Mouse (Mus musculus) limb, embryonic 12.5 days (tissue): ENCODE measurements around the gene Rsph10b. TPM values are rescaled to one million over a fixed set of nuclear protein-coding genes. Genes with fewer than 3 reads are reported as not detected.

Experiments used
- ATAC-seq: fragments of 200-750 bp; cut with Nextera tagmentation; 2 replicates; pipeline ENCODE4 v1.8.0; 2017; ENCODE audit warnings: low read depth, moderate TSS enrichment; ENCODE audit not compliant: insufficient number of reproducible peaks, insufficient read depth, low FRiP score, low TSS enrichment
- H3K27ac ChIP-seq: fragments of 300-500 bp; sonication (generic); 2 replicates; pipeline ENCODE4 v1.5.1; 2016; ENCODE audit warnings: mild to moderate bottlenecking, moderate library complexity
- H3K27me3 ChIP-seq: fragments of 300-500 bp; sonication (generic); 2 replicates; pipeline ENCODE4 v1.6.1; 2016; ENCODE audit warnings: mild to moderate bottlenecking, moderate library complexity
- H3K36me3 ChIP-seq: fragments of 300-500 bp; sonication (generic); 2 replicates; pipeline ENCODE4 v1.6.1; 2016; ENCODE audit warnings: mild to moderate bottlenecking, moderate library complexity
- H3K4me1 ChIP-seq: fragments of 300-500 bp; sonication (generic); replicated peaks from 2 replicates; pipeline ENCODE4 v1.6.1; 2016
- H3K4me2 ChIP-seq: fragments of 300-500 bp; sonication (generic); 2 replicates; pipeline ENCODE4 v1.6.1; 2016; ENCODE audit warnings: mild to moderate bottlenecking, moderate library complexity
- H3K4me3 ChIP-seq: fragments of 300-500 bp; sonication (generic); replicated peaks from 2 replicates; pipeline ENCODE4 v1.5.1; 2016; ENCODE audit warnings: mild to moderate bottlenecking
- H3K9ac ChIP-seq: fragments of 300-500 bp; sonication (generic); replicated peaks from 2 replicates; pipeline ENCODE4 v1.6.1; 2016; ENCODE audit warnings: mild to moderate bottlenecking, moderate library complexity
- H3K9me3 ChIP-seq: fragments of 300-500 bp; sonication (generic); 2 replicates; pipeline ENCODE4 v1.6.1; 2016; ENCODE audit warnings: mild to moderate bottlenecking, moderate library complexity
- WGBS: fragments of 180-500 bp; shearing (Covaris S2); methylation state at CpG from one replicate; pipeline ENCODE4 v1.1.7; 2016; 5-methylcytosine and 5-hydroxymethylcytosine counted together
- polyA plus RNA-seq: library from polyadenylated mRNA; unstranded; fragments of >200 nt; fragmentation: Nextera tagmentation; extraction: Ambion mirVana; gene quantifications from 2 replicates; pipeline ENCODE4 v1.2.1, GENCODE M21; 2016

Rsph10b gene
- 0.87 and 1.3 TPM in 2 replicates for polyA plus RNA-seq

DNA sequence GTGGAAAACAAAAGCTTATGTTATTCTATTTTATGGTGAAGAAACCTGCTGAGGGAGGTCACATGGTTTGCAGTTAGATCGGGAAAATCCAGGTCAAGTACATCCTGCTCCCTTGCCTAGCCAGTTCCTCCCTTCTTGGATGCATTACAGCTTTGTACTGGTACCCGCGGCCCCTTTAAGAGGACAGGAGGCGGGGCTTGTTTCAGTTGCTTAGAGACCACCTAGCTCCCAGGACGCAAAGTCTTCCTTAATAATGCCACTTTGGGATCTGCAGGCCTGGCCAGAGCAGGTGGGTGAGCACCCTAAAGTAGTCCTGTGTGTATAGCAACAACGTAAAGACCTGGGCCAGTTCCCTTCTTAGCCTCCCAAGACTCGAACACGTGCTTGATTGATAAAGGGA, at the start of gene Rsph10b:
Gene Rsph10b (plus strand): TSS at position 205 of the 400 bp plus-strand sequence.
- H3K4me1 ChIP-seq, result no peaks in the 10 kb centered on the region
- no peaks in the 10 kb centered on the region for H3K27me3 ChIP-seq
- H3K36me3 ChIP-seq, result peaks cover 45% of the 10 kb centered on the region
- H3K4me2 ChIP-seq, result no peak within 1 kb of the TSS
- no peak for ATAC-seq
- no peak within 1 kb of the TSS for H3K4me3 ChIP-seq
- H3K27ac ChIP-seq, result no peak within 1 kb of the TSS
- no peak within 1 kb of the TSS for H3K9ac ChIP-seq
- 18% methylated on average over 8 of the region's 8 CpGs for WGBS
- no peaks in the 10 kb centered on the region for H3K9me3 ChIP-seq

DNA sequence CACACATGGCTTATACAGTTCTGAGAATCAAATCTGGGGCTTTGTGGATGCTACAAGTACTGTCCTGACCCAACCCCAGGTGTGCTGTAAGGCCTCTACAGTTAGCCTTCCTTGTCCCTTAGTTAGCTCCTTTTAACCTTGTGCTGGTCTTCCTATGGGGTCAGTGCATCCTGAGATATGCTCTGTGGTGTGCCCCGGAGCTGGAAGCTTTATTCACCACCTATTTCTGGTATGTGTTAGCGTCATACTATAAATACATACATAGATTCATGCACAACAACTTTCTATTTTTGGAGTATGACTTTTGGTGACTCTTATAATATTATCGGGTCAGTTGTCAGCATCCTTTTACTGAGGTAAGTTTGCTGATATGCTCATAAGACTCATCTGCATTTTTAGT, 47.6 kb upstream of the Rsph10b start:
- H3K4me3 ChIP-seq, result no peak overlapping the region
- peaks cover 99% of the 10 kb centered on the region for H3K36me3 ChIP-seq
- no peak overlapping the region for H3K4me2 ChIP-seq
- 95% methylated on average over 3 of the region's 3 CpGs for WGBS
- ATAC-seq, result no peak
- H3K27ac ChIP-seq, result no peak overlapping the region
- H3K9ac ChIP-seq, result no peak overlapping the region
- no peaks in the 10 kb centered on the region for H3K4me1 ChIP-seq
- H3K27me3 ChIP-seq, result no peaks in the 10 kb centered on the region
- H3K9me3 ChIP-seq, result 0 out of 2 replicates have a peak, but pooled peaks cover 4% of the 10 kb centered on the region

DNA sequence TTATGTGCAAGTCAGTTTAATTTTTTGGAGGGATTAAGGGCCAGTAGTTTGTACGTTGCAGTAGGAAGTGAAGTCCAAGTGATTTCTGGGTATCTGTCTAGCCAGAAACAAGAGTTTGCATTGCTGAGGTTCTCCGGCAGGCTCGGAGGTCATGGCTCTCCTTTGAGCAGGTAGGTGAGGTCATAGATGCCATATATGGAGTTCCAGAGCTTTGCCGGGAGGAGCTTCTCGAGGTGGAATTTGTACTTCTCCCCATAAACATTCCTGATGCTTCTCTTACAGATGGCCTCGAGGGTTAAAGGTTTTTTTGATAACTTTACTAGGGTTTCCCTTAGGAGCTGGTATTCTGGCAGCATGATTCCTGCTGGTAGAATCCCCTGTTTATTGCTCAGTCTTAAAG, 42.1 kb upstream of the Rsph10b start:
- no peak overlapping the region for H3K9ac ChIP-seq
- peaks cover 85% of the 10 kb centered on the region for H3K36me3 ChIP-seq
- H3K4me2 ChIP-seq, result no peak overlapping the region
- 0 out of 2 replicates have a peak, but pooled peaks cover 3% of the 10 kb centered on the region for H3K9me3 ChIP-seq
- no peak for ATAC-seq
- 73% methylated on average over 6 of the region's 6 CpGs for WGBS
- no peak overlapping the region for H3K4me3 ChIP-seq
- H3K4me1 ChIP-seq, result no peaks in the 10 kb centered on the region
- no peak overlapping the region for H3K27ac ChIP-seq
- H3K27me3 ChIP-seq, result no peaks in the 10 kb centered on the region

DNA sequence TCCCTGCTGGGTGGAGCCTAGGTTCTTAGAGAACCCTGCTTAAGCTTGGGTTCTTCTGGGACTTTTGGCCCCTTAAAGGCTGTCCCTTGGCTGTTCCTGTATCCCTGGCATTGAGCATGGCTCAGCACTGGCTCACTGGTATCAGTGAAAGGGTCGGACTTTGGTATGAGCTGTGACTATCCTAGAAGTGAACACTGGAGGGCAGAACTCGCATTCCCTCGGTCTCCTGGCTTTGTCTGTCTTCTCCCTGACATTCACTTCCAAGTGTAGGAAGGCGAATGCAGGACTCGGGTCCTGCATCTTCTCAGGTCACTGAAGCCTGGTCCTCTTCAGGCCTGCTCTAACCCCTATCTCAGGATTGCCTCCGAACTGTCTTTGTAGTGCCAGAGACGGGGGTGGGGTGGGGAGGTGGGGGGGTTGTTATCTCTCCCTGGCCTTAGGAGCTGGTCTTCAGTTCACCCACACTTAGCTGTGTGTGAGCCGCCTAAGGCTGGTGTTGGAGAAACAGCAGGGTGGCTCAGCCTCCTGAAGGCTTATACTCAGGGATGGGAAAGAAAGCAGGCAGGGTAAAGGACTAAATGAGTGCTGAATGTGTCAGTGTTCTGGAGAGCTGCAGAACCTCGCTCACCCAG, 40.5 kb upstream of the Rsph10b start:
- no peaks in the 10 kb centered on the region for H3K9me3 ChIP-seq
- no peak overlapping the region for H3K9ac ChIP-seq
- no peaks in the 10 kb centered on the region for H3K4me1 ChIP-seq
- H3K27ac ChIP-seq, result no peak overlapping the region
- no peak overlapping the region for H3K4me3 ChIP-seq
- H3K27me3 ChIP-seq, result no peaks in the 10 kb centered on the region
- H3K36me3 ChIP-seq, result peaks cover 82% of the 10 kb centered on the region
- WGBS, result 76% methylated on average over 9 of the region's 9 CpGs
- no peak overlapping the region for H3K4me2 ChIP-seq
- no peak for ATAC-seq

DNA sequence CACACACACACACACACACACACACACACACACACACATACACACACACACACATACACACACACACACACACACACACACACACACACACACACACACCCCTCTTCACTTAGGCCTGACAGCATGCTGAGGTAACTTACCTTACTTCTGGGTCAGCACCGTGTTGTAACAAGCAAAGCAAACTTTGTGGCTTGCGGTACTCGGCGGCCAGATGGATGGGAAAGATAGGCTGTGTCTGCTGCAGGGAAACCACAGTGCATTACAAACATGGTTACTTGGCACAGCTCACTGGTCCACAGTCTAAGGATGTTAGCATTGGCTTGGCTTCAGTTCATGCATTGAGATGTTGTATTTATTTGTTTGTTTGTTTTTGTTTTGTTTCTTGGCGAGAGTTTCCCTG, 39.4 kb upstream of the Rsph10b start:
- H3K36me3 ChIP-seq, result peaks cover 82% of the 10 kb centered on the region
- ATAC-seq, result no peak
- no peak overlapping the region for H3K4me2 ChIP-seq
- H3K4me3 ChIP-seq, result no peak overlapping the region
- no peak overlapping the region for H3K9ac ChIP-seq
- no peaks in the 10 kb centered on the region for H3K4me1 ChIP-seq
- 78% methylated on average over 5 of the region's 5 CpGs for WGBS
- H3K9me3 ChIP-seq, result no peaks in the 10 kb centered on the region
- H3K27ac ChIP-seq, result no peak overlapping the region
- H3K27me3 ChIP-seq, result no peaks in the 10 kb centered on the region

DNA sequence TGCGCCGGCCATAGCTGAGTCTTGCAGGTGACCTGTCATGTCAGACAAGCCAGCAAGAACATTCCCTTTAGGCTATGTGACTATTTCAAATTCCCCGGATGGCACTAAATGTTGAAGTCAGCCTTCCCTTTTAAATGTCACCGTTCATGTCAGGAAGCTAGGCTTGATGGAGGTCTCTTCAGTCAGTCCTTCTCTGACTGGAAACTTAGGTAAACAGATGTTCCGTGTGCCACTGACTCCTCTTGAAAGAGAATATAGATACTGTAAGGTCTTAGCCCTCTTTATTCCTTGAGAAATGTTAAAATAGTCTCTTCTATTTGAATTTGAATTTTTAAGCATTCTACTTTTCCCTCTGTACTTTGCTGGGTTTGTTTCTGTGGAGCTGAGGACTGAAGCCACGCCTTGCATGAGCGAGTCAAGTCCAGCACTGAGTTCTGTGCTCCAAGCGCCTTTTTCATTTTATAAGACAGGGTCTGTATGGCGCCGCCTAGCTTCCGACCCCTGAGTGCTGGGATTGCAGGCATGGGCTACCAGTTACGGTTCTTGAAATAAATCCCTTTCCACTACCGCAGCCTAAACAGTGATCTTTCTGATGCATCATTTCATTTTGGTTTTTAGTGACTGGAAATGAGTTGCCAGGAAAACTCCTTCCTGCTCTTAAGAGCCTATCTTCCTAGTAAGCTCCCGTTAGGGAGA, 35.1 kb upstream of the Rsph10b start, which contains the start of gene Ankrd61:
Gene Ankrd61 (minus strand): TSS at position 51 of the 696 bp plus-strand sequence.
- ATAC-seq, result no peak

DNA sequence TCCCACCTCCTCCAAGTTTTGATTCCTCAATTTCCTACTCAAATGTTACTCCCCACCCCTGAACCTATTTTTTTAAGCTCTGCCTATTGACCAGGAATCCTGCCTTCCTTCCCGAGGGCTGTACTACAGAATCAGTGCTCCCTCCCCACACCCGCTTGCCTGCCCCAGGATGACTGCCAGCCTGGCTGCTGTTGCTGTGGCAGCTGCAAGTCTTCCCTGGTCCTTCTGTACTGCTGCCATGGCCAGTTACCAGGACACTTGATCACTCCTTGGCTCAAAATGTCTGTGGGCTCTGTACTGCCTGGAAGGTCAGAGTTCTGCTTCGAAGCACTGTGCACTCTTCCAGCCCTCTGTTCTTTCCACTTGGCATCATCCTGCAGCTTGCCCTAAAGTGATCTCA, 30.7 kb upstream of the Rsph10b start:
- 92% methylated on average over 3 of the region's 3 CpGs for WGBS
- H3K4me1 ChIP-seq, result no peaks in the 10 kb centered on the region
- ATAC-seq, result no peak
- no peak overlapping the region for H3K4me2 ChIP-seq
- H3K9ac ChIP-seq, result no peak overlapping the region
- no peaks in the 10 kb centered on the region for H3K9me3 ChIP-seq
- no peak overlapping the region for H3K4me3 ChIP-seq
- peaks cover 96% of the 10 kb centered on the region for H3K36me3 ChIP-seq
- no peak overlapping the region for H3K27ac ChIP-seq
- H3K27me3 ChIP-seq, result no peaks in the 10 kb centered on the region

More for the DNA sequence above, 35.1 kb upstream of the Rsph10b start, which contains the start of gene Ankrd61:
- Histone ChIP-seq H3K27ac (no peak within 1 kb of the TSS), H3K9ac (no peak within 1 kb of the TSS), H3K4me3 (no peak within 1 kb of the TSS), H3K36me3 (peaks cover 83% of the 10 kb centered on the region), H3K4me2 (no peak within 1 kb of the TSS), H3K27me3 (no peaks in the 10 kb centered on the region), H3K9me3 (no peaks in the 10 kb centered on the region), H3K4me1 (no peaks in the 10 kb centered on the region)
- 90% methylated on average over 14 of the region's 14 CpGs for WGBS

DNA sequence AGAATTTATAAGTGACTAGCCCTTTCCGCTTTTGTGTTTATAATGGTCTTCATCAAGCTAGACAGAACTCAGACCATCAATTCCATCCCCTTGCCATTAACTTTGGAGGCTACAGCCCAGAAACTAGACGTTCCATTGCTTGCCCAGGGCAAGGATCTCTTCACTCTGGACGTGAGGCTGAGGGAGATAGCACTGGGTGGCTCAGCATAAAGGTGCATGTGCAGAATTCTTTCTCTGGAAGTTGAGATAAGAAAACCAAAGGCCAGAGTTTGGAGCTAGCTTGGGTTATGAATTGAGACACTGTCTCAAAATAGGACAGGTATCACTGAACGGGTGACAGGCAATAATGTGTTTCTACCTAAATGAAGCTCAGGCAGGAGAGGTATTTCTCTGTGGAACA, 29.0 kb upstream of the Rsph10b start:
- no peak for ATAC-seq
- WGBS, result 87% methylated on average over 4 of the region's 4 CpGs
- no peak overlapping the region for H3K9ac ChIP-seq
- peaks cover 9% of the 10 kb centered on the region for H3K4me1 ChIP-seq
- no peaks in the 10 kb centered on the region for H3K9me3 ChIP-seq
- H3K27ac ChIP-seq, result no peak overlapping the region
- no peak overlapping the region for H3K4me2 ChIP-seq
- no peaks in the 10 kb centered on the region for H3K27me3 ChIP-seq
- H3K36me3 ChIP-seq, result peaks cover 79% of the 10 kb centered on the region
- H3K4me3 ChIP-seq, result no peak overlapping the region

DNA sequence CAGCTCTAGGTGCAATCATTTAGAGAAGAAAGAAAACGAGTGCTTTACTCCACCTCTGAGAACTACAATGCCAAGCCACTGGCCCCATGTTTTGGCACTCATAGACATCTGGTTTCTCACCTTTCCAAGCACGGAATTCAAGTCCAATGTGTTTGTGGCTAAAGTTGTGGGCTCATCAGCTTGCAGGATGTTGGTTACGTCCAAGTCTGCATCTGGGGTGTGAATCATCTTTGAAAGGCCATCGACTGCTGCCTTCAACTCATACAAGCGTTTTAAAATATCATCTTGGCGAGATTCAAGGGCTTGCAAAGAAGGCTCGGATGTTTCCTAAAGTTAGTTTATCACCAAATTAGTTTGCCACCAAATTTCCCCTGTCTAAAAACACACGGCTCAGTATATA, 26.4 kb upstream of the Rsph10b start:
- Histone ChIP-seq H3K9me3 (no peaks in the 10 kb centered on the region), H3K27ac (no peak overlapping the region), H3K4me3 (no peak overlapping the region), H3K4me1 (peaks cover 18% of the 10 kb centered on the region), H3K9ac (no peak overlapping the region), H3K36me3 (peaks cover 52% of the 10 kb centered on the region), H3K27me3 (no peaks in the 10 kb centered on the region), H3K4me2 (no peak overlapping the region)
- no peak for ATAC-seq
- WGBS, result 81% methylated on average over 8 of the region's 8 CpGs

DNA sequence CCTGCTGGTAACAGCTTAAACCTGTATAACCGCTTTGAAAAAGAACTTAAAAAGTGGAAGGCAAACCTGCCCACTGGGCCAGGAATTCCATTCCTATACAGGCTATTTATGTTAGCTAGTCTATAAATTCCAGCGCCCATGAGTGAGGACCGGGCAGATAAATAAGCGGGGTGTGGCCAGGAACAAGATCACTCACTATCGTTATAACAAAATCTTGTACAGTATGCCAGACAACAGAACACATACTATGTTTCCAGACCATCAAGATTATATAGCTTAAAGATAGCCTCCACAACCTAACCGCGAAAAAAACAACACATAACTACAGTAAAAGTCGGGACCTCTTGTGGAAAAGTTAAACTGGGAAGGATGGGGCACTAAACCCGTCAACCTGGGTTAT, 23.9 kb upstream of the Rsph10b start:
- no peak for ATAC-seq
- no peaks in the 10 kb centered on the region for H3K9me3 ChIP-seq
- peak overlapping the region; percentile 75 for H3K4me3 ChIP-seq
- WGBS, result 3% methylated on average over 9 of the region's 9 CpGs
- H3K36me3 ChIP-seq, result peaks cover 32% of the 10 kb centered on the region
- H3K27me3 ChIP-seq, result no peaks in the 10 kb centered on the region
- H3K4me2 ChIP-seq, result peak overlapping the region; percentile 67
- peaks cover 18% of the 10 kb centered on the region for H3K4me1 ChIP-seq
- peak overlapping the region; percentile 84 for H3K27ac ChIP-seq
- H3K9ac ChIP-seq, result peak overlapping the region; percentile 63

DNA sequence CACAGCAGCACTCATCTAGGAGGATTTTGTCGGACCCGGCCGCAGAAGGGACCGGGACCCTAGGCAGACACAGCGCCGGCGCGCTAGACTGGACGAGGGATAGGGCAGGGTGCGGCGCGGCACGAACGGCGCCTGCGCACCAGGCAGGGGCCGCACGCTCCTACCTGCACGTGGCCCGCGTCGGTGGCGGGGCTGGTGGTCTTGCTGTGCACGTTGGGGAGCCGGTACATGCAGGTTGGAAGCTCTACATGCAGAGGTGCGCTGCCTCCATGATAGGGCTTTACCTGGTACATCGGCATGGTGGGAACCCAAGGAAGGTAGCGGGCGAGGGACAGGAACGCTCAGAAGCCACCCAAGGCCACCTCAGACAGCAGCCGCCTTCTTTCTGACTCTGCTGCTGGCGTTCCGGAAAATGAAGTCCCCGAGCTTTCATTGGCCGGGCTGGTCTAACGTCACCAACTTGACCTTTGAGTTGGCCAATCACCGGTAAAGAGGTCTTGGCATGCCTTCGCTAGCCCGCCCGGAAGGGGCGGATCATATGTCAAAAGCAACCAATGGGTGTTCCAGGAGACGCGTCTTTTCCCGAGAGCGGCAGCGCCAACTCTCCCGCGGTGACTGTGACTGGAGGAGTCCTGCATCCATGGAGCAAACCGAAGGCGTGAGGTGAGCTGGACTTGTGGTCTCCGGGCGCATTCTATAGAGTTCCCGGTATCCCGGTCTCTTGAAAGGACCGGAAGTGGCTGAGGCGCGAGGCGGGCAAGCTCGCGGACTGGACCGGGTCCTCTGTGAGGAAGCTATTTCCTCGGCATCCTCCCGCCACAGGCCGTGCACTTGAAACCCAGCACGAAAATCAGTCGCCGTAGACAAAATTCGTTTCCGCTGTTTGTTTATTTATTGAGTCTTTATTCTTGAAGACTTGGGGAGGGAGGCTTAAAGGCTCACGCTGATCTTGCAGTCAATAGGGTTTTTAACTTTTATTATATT, 23.1 kb upstream of the Rsph10b start, which contains the start of the genes Aimp2 and Pms2:
Gene Aimp2 (minus strand): TSS at position 431 of the 984 bp plus-strand sequence.
Gene Pms2 (plus strand): TSS at position 548 of the 984 bp plus-strand sequence.
- H3K36me3 ChIP-seq, result peaks cover 30% of the 10 kb centered on the region
- peak within 1 kb of the TSS; percentile 63 for H3K9ac ChIP-seq
- peak within 1 kb of the TSS; percentile 75 for H3K4me3 ChIP-seq
- ATAC-seq, result peak; percentile 99
- H3K27ac ChIP-seq, result peak within 1 kb of the TSS; percentile 84
- H3K4me2 ChIP-seq, result peak within 1 kb of the TSS; percentile 67
- peaks cover 18% of the 10 kb centered on the region for H3K4me1 ChIP-seq
- H3K27me3 ChIP-seq, result no peaks in the 10 kb centered on the region
- H3K9me3 ChIP-seq, result no peaks in the 10 kb centered on the region
- WGBS, result under 1% methylated on average over 70 of the region's 70 CpGs
